Comparison of ENCODE assay signal across 1 mouse cellular context in genomic region chr15:101170413-101170980, GRCm38 (mm10).
TF ChIP-seq lines count a peak whose summit lies in the region.

No protein-coding gene starts in this region.

TF ChIP-seq in MEL, 35 proteins besides CTCF, POLR2A, EP300 and RAD21 (continued from another document):
- TF ChIP-seq HCFC1 (IDR thresholded peaks at IDR 0.05; ENCODE audit: low read depth, low read length) (0 out of 2 replicates have a peak, but pooled peaks have one; percentile 26), KAT2A (conservative IDR thresholded peaks at IDR 0.05; ENCODE audit: low read depth, low read length) (no peak), TCF12 (IDR thresholded peaks at IDR 0.05; ENCODE audit: low read depth, low read length) (peak; percentile 47; the same call in 1 of the 2 replicates)
